Mouse (Mus musculus): ENCODE measurements at regions not wholly inside any gene's neighbourhood (a gene's known extent, or its start where the extent isn't known, plus 50 kb on each side); places are given as distances from the start of the nearest gene placed in this dataset.
A peak's percentile ranks its signal among the peaks of the same experiment; 100 is the strongest.

- DNase-seq: no peak
Measured at GRCm38 (mm10) chr4:47534959-47535358, 60.5 kb downstream of the Sec61b start.

GRCm38 (mm10) chr4:47567694-47568093, 93.2 kb downstream of the Sec61b start:
- DNase-seq: no peak

DNA sequence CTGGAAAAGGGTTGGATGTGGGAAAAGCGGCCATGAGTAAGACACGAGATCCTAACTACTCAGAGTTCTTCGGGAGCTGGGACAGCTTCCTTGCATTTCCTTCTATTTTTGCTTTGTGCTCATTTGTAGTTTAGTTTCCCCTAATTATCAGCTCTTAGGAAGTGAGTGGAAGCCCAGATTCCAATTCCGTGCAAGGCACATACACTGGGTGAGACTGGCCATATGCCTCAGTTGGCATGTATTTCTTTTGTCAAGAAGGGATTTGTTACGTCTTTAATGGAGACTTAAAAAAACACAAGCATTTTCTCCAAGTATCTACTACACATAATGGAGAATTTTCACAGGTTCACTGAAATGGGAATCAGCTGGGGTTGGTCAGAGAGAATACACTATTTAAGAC, 96.4 kb downstream of the Sec61b start:
- DNase-seq: no peak

DNA sequence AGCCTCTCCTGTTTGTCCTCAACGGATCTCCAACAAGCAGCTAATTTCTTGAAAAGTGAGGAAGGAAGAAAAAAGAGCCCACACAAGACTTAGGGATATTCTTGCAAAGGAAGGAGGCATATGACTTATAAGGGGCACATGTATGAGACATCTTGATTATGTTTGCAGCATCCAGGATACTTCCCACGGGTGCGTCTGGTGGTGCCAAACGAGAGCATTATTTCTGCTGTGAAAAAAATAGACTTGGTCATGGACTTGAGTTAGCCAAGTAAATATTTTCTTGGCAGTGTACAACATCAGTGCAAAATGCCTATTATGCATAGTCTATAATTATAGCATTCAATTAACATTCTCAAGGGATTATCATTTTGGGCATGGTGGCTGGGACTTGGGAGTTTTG, 101.6 kb downstream of the Sec61b start:
- DNase-seq: no peak

DNA sequence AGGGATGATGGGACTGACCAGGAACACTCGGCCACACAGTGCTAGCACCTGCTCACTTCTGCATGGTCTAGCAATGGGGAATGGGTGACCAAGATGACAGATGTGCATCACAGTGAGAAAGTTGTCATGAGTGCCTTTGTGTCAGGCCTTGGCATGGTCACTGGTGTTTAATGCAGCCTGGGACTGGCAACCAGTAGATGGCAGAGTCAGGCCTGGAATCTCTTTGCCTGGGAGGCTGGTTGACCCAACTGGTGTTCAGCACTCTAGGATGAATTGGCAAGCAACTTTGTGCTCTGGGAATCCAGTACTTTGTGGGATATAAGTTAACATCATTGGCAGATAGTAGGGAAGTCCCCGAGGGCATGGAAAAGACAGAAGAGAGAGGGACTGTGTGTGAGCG, 103.0 kb downstream of the Sec61b start:
- no peak for DNase-seq

DNA sequence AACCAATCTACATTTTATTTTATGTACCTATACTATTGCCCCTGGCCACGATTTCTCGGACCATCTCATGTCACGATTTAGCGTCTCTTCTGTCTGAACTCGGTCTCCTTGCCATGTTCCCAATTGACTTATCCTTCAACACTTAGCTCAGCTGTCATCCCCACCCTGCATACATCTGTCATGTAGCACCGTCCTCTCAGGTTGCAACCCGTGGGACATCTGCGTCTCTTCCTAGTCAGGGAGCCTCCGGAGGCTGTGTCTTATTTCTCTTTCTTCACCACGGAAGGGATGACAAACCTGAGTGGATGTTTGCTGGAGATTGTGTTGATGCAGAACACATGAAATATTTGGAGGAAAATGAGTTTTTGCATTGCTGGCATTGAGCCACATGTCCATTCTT, 104.2 kb downstream of the Sec61b start:
- no peak for DNase-seq

DNA sequence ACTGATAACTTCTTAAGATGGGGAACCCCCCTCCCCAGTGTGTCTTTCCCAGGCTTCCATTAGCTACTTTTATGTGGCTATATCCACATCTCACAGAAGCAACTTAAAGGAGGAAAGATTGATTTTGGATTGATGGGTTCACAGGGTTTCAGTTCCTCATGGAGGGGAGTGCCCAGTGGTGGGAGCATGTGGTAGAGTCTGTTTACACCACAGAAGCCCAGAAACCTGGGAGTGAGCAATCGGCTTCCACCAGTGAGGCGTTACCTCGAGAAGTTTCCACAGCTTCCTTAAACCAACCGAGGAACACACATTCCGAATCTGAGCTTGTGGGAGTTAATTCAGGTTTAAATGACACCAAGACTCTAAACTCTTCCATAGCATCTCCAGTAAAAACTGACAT, 106.1 kb downstream of the Sec61b start:
- no peak for DNase-seq

GRCm38 (mm10) chr4:47587256-47587655, 112.8 kb downstream of the Sec61b start:
- peak; percentile 26 for DNase-seq

DNA sequence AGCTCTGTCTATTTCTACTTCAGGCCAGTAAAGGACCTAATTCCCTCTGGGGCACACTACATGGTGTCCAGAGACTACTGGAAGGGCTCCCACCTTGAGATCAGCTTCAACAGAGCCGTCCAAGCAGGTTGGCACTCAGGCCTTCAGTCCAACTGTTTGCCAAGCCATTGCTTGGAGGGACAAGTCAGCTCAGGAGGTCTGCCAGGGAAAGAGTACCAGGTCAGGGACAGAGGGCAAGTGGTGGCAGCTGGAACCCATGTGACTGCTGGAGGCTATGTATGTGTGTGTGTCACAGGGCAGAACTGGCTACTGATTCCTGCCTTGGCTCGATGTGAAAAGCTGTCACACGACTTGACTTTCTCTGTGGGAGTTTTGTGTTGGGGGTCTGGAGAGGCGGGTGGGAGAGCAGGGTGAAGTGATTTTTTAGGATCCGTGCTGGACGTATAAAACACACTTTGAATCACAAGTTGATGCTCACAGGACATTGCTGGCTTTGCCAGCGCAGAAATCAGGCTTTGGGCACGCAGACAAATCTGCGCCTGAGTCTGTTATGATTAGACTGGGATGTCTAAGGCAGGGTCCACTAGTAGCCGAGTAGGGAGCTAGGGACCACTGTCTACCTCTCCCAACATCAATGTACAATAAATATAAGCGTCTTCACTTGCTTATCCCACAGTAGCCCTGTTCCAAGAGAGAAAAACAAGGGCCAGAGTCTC, 118.0 kb downstream of the Sec61b start:
- DNase-seq: no peak

DNA sequence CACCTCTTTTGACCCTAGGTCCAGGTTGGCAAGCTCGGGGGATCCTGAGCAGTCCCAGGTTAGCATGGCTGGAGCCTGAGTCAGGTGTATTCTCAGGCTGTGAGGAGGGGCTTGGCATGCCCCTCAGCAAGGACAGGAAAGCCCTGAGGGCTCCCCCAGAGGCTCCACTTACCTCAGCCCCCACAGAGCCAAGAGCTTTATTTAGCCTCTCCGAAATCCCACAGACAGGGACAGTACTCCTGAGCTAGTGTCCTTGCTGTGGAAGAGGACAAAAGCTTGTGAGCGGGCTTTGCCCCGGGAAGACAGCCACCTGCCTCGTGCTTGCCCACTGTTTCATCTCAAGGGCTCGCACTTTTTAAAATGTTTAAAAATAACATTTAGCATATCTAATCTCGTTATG, 118.7 kb downstream of the Sec61b start:
- DNase-seq: no peak

DNA sequence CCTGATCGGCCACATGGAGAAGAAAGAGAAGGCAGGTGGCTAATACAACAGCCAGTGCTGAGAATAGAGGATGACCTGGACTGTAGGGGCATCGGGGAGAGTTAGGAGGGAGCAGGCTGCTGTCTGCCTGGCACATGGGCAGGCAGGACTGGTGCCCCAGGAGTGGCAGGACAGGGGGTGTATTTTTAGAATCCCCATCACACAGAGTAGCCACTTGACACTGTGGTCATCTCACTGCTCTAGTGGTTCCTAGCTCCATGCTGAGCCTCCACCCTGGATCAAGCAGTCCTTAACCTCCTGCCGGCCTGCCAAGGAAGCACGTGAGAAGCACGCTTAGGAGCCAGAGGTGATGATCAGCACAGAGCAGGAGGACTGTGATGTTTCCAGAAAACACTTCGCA, 119.7 kb downstream of the Sec61b start:
- DNase-seq: no peak

GRCm38 (mm10) chr4:47595841-47596240, 121.4 kb downstream of the Sec61b start:
- no peak for DNase-seq

GRCm38 (mm10) chr4:47597586-47597985, 123.1 kb downstream of the Sec61b start:
- no peak for DNase-seq

- DNase-seq: peak; percentile 32
Measured at GRCm38 (mm10) chr4:47598216-47598615, 123.8 kb downstream of the Sec61b start.

- DNase-seq: no peak
Measured at GRCm38 (mm10) chr4:47601301-47602070, 127.0 kb downstream of the Sec61b start.

DNA sequence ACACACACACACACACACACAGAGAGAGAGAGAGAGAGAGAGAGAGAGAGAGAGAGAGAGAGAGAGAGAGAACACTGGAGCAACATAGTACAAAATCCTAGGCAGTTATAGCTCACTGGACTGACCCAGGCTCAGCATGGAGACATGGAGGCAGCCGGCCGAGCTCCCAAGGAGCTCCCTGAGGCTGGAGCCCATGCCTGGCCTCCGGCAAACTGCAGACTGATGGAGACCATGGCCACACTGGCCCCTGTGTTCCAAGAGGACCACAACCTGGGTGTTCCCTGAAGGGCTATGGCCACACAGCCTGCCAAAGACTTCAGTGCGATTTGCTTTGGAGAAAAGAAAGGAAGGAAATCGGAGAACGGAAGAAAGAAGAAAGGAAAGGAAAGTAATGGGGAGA, 128.9 kb downstream of the Sec61b start:
- no peak for DNase-seq

- no peak for DNase-seq
Measured at GRCm38 (mm10) chr4:47603847-47604397, 129.5 kb downstream of the Sec61b start.

DNA sequence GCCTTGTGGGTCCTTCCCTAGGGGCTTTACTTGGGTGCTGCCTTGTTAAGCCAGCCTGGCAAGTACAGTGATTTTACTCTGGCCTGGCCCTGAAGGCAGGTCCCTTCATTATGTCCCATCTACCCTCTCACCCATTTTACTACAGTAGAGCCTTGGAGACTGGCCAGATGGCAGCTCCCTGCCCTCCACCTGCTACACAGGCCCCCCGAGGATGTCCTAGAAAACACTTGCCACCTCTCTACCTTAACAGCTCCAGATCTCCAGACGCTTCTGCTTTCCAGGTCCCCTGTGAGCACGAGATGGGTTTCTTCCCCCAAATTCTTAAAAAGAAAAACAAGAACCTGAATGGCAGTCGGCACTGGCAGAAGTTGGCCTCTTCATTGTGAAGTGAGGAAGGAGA, 131.2 kb downstream of the Sec61b start:
- no peak for DNase-seq

- DNase-seq: no peak
Measured at GRCm38 (mm10) chr4:47608673-47609072, 134.2 kb downstream of the Sec61b start.

- DNase-seq: no peak
Measured at GRCm38 (mm10) chr4:47610913-47611312, 136.5 kb downstream of the Sec61b start.

- DNase-seq: no peak
Measured at GRCm38 (mm10) chr4:47616525-47616924, 142.1 kb downstream of the Sec61b start.

GRCm38 (mm10) chr4:47620700-47621099, 146.2 kb downstream of the Sec61b start:
- DNase-seq: no peak

DNA sequence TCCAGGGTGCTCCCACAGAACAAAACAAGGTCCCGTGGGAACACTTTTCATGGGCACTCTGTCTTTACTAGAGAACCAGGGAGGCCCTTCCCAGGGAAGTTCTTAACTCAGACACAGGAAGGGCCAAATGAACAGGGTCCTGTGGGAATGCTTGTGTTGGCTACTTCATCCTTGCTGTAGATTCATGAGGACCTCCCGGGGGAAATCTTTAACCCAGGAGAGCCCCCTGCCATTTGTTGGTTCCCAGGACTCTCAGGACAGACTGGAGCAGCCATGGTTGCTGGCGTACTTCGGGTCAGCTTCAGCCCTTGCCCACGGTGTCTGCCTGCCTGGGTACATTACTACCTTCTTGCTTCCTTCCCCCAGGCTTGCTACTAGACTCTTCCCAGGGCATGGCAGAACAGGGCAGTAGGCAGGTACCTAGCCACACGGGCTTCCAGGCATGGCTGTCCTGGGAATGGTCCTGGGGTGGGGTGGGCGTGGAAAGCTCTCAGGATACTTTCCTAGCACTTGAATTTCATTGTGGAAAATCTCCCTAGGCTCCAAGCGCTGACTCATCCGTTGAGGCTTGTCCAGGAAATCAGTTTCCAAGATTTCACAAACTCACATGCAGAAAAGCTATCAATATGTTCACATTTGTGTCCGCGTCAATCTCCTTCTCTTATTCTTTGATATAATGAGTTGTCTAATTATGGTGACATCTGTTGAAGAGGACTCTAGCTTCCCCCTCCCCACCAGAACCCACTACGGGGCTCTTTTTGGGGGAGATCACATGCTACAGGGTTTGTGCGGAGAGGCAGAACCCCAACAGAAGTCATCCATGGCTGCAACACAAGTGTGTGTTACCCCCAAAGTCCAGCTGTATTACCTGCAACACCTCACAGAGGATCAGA, 148.6 kb downstream of the Sec61b start:
- DNase-seq: no peak

Measured in lung, postnatal 14 days (tissue).